Mouse (Mus musculus): ENCODE results near the gene Ube2g1.
"Not testable (repeated sequence)": the region's sequence is repeated elsewhere in the genome, so short reads cannot be mapped to it uniquely, and the experiment has no call there.

Gene Ube2g1

DNA sequence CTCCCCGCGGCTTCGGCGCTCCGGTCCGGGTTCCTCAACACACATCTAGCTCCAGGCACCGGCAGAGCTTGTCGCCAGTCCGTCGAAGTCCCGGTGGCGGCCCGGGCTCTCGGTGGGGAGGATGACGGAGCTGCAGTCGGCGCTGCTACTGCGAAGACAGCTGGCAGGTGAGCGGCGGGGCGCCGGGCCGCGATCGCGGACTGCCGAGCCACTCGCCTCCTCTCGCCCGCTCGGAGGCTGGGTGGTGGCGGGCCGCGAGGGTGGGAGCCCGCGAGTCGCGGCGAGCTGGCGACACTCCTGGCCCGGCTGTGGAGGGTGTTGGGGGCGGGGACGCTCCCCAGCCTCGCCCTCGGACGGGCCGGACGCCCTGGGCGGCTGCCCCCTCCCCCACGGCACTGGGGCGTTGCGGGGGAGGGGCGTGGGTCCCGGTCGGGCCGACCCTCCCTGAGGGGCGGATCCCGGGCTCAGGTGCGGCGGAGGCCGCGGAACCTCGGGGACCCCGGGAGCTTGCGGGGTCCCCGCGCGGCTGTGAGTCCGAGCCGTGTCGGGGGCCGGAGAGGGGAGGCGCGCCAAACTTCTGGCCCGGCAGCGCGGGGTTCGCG is 487 bp downstream of the Ube2g1 start:
- peak; percentile 81 for DNase-seq (ENCODE audit: low spot score)

DNA sequence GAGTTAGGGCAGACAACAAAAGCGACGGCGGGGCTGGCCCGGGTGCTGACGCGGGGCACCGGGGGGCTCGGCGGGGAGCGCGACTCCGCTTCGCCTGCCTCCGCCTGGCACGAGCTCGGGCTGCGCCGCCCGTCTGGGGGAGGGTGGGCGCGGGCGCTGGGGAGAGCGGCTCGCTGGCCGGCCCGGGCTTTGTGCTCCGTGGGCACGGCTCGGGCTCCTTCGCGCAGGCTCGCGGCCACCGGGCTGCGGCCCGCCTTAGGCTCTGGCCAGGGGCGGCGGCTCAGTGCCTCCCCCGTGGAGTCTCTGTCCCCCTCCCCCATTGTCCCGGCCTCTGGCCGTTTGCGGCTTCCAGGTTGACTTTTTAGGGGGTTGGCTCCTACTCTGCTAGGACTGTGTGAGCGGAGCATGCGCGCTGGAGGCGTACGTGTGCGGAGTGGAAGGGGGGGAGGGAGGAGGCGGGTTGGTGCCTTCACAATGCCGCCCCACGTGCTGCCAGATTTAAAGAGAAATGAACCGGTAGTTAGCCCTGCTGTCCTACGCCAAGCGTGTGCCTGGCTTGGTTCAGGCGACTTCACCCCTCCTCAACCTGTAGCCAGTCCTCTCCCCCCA is 1.1 kb downstream of the Ube2g1 start:
- peak; percentile 82 for DNase-seq (ENCODE audit: low spot score)

DNA sequence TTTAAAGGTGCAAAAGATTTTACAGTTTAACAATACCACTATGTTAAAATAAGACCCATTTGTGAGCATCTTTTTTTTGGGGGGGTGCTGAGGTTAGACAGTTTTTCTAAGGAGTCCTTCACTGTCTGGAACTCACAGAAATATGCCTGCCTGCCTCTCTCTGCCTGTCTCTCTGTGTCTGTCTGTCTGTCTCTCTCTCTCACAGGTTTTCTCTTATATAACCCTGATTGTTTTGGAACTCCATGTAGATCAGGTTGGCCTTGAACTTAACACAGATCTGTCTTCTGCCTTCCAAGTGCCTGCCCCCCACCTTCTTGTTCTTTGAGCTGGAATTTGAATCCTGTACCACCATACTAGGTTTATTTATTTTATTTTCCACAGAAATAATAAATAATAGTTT is 2.2 kb downstream of the Ube2g1 start:
- DNase-seq (ENCODE audit: low spot score): no peak

DNA sequence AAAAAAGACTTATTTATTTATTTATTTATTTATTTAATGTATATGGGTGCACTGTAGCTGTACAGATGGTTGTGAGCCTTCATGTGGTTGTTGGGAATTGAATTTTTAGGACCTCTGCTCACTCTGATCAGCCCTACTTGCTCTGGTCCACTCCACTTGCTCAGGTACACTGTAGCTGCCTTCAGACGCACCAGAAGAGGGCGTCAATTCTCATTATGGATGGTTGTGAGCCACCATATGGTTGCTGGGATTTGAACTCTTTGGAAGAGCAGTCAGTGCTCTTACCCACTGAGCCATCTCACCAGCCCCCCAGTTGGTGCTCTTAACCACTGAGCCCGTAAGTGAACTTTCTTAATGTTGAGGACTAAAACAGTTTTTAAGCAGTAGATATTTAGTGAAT is 7.3 kb downstream of the Ube2g1 start:
- not testable (repeated sequence) for DNase-seq (ENCODE audit: low spot score)

DNA sequence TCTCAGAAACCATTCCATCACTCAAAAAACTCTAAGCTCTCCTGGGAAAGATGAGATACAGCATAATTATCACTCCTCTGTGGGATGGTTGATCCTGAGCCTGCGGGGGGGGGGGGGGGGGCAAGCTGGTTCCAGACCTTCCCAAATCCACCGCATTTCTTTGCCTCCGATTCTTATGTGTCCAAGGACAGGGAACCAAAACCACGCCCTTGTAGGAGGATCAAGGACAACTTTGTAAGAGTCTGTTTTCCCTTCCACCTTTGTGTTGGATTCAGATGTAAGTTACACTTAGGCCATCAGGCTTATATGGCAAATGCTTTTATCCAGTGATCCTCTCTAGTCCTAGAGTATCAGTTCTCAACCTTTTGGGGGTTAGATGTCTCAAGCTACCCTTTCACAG is 8.8 kb downstream of the Ube2g1 start:
- DNase-seq (ENCODE audit: low spot score): no peak

DNA sequence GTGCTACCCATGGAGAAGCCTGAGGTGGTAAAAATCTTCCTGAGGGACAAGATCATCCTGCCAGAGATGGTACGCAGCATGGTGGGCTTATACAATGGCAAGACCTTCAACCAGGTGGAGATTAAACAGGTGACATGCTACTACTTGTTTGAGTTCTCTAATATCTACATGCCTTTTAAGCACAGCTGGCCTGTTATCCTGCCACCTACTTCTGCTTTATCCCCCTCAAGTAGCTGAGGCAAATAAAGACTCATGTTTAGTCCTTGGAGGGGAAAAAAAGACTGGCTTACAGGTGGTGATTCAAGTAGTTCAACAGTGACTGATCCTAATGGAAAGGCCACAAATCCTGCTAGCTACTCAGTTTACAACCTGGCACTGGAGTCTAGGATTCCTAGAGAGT is 11.4 kb downstream of the Ube2g1 start:
- DNase-seq (ENCODE audit: low spot score): no peak

DNA sequence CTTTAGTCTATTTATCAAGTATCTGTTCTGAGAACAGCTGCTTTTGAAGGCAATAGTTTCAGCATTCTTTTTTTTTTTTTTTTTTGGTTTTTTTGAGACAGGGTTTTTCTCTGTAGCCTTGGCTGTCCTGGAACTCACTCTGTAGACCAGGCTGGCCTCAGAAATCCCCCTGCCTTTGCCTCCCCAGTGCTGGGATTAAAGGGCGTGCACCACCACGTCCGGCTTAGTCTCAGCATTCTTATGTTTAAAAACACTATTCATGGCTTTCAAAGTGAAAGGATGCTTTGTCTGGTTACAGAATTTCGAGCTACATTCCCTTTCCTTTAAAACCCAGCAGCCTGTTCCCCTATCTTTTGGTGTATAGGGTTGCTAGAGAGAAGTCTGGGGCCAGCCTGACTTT is 35.6 kb downstream of the Ube2g1 start:
- DNase-seq (ENCODE audit: low spot score): no peak

DNA sequence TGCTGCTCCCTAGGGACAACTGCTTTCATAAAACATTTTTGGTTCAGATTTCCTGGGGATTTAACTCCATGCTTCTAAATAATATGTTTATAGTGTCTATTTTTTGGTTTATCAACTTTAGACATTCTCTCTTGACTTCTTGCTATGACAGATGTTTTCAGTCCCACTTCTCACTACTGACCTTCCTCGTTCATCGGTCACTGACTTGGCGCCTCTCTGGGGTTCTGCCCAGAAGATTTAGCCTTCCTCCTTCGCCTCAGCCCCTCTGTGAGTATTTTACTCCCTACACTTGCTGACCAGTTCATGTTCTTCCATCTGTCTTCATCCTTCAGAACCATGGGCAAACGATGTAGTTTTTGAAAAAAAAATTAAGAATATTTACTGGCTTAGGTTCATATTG is 38.3 kb downstream of the Ube2g1 start:
- no peak for DNase-seq (ENCODE audit: low spot score)

DNA sequence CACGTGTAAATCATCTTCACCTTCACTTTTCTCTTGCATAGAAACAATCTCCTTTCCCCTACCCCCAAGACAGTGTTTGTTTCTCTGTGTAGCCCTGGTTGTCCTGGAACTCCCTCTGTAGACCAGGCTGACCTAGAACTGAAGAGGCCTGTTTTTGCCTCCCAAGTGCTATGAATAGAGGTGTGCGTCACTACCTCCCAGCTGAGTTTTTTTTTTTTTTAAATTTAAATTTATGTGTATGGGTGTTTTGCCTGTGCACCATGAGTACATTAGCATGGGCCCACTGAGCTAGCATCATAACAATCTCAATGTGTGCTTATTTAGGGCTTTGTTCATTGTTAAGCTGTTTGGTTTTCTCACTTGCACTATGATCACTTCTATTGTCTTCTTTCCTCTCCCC is 43.3 kb downstream of the Ube2g1 start:
- DNase-seq (ENCODE audit: low spot score): no peak

DNA sequence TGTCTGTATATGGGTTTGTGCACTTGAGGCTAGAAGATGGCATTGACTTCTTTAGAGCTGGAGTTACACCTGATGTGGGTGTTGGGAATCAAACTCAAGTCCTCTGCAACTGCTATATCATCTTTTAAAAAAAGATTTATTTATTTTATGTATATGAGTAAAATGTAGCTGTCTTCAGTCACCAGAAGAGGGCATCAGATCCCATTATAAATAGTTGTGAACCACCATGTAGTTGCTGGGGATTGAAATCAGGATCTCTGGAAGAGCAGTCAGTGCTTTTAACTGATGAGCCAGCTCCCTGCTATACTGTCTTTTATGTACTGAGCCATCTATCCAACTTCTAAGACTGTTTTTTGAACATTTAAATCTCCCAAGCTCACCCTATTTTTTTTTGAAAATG is 52.8 kb downstream of the Ube2g1 start:
- DNase-seq (ENCODE audit: low spot score): no peak

DNA sequence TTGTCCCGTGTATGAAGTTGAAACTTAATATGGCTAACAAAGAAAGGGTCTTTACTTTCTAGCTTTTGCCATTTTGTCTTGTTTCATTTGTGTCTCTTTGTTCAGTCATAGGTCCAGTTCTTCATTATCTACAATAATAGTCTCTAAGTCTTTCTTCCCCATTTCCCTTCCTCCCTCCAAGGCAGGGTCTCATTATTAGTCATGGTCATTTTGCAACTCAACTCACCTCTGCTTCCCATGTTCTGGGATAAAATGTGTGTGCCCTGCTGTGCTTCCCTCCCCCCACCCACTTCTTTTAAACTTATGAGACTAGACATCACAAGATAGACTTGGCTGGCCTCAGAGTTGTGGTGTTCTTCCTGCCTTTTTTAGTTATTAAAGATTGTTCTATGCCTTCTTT is 53.3 kb downstream of the Ube2g1 start:
- no peak for DNase-seq (ENCODE audit: low spot score)

DNA sequence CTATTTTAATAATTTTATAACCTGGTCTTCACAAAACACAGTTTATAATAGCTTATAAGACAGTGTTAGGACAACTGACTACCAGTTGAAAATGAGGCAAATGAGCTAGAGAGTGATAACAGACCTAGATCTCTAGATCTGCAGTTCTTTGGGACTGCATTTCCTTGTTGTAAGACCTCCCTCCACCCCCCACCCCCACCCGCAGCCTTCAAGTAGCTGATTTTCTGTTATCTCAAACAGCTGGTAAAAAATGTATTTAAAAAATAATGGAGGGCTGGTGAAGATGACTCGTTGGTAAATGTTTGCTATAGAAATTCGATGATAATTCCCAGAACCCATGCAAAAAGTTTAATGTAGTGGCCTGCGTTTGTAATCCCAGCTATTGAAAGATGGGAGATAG is 57.6 kb downstream of the Ube2g1 start:
- no peak for DNase-seq (ENCODE audit: low spot score)

DNA sequence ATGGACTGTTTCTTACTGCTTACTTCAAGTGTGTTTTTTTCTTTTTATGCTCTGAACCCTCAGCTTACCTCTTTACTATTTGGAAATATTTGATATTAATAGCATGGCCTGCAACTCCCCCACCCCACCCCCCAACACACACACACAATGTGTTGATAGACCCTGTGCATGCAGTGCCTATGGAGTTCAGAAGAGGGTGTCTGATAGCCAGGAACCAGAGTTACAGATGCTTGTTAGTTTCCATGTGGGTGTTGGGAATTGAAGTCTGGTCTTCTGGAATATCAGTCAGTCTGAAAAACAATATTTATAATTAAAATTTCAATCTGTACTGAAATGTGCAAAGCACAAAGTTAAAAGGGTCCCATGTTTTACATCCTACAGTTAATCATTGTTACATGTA is 63.6 kb downstream of the Ube2g1 start:
- no peak for DNase-seq (ENCODE audit: low spot score)

DNA sequence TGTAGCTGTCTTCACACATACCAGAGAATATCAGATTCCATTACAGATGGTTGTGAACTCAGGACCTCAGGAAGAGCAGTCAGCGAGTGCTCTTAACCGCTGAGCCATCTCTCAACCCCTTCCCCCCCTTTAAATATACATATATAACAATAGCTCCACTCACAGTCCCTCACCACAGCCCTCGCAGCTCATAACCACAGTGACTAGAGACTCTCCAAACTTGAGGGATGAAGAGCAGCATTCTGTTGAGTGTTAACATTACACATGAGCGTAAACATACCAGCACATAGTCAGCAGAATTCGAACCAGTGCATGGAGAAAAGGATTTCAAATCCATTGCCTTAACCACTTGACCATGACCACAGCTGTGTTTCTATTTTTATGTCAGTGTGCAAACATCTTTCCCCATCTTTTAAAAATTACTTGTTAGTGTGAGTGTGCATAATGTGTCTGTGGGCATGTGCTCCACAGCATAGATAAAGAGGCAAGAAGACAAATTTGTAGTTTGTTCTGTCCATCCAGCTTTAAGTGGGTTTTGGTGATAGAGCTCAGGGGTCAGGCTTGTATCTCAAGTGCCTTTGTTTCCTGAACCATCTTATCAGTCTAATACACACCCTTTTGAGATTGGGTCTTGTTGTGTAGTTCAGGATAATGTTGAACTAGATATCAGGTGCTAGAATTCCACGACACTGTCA is 64.4 kb downstream of the Ube2g1 start:
- DNase-seq (ENCODE audit: low spot score): no peak

DNA sequence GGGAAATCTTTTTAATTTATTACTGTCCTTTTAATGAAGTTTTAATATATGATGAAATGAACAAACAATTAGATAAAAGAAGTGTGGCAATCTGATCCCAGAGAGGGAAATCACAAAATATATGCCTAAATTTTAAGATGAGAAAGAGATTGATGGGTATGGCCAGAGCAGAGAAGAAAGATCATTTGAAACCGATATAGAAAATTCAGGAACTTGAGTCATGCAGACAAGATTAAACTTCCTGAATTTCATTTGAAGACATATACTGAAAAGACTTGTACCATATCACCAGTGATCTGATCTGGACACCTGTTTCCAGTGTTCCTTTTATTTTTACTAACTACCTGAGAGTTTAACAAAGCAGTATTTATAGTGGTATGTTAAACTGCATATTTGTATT is 65.4 kb downstream of the Ube2g1 start:
- no peak for DNase-seq (ENCODE audit: low spot score)

DNA sequence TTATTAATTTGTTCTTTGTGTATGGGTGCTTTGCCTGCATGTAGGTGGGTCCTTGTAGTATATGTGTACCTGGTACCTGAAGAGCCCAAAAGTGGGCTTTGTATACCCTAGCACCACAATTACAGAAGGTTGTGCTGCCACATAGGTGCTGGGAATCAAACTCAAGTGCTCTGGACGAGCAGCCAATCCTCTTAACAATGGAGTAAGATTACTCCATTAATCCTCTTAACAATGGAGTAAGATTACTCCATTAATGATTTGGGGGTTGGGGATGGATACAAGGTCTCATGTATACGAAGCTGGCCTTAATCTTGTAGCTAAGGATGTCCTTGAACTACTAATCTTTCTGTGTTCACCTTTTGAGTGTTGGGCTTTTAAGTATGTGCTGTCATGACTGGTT is 68.2 kb downstream of the Ube2g1 start:
- no peak for DNase-seq (ENCODE audit: low spot score)

DNA sequence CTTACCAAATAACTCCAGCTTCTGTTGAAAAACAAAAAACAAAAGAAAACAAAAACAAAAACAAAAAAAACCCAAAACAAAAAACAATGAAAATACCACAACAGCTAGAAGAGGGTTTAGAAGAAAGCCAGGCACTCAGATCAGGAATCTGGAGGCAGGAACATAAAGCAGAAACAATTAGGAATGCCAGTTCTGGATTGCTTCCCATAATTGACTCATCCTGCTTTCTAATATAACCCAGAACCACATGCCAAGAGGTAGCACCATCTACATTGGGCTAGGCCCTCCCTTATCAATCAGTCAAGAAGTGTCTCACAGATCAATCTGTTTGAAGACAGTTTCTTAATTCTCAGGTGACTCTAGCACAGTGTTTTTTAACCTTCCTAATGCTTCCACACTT is 73.6 kb downstream of the Ube2g1 start:
- DNase-seq (ENCODE audit: low spot score): no peak

DNA sequence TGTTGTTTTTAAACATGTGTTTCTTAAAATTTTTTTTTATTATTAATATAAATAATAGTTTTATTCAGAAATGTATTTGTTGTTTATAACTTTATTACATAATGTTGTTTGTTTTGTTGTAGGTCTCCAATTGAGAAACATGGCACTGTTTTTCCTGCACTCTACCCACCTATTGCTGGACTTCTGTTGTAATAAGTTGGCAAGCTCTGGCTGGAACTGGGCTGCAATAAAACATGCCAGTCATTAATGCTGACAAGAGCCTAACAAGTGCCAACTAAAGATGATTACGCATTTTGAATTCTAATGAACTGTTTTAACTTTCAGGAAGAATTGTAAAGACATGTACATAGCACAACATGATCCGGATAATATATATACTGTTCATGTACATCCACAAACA is 76.3 kb downstream of the Ube2g1 start:
- DNase-seq (ENCODE audit: low spot score): no peak

DNA sequence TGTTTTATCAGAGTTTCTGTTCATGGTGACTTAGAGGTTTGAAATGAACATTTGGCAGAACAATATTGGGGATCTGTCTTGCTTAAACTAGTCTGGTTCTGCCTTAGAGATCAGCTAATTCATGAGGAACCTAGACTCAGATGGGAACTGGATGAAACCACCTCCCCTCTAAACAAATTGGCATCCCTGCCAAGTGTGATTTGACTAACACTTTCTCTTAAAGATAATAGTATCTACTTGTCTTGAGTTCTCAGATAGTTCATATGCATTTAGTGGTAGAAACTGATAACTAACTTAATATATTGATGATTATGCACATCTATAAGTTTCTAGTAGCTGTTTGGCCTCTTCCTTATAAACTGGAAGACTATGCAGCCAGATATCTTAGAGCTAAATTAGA is 79.6 kb downstream of the Ube2g1 start:
- no peak for DNase-seq (ENCODE audit: low spot score)

DNA sequence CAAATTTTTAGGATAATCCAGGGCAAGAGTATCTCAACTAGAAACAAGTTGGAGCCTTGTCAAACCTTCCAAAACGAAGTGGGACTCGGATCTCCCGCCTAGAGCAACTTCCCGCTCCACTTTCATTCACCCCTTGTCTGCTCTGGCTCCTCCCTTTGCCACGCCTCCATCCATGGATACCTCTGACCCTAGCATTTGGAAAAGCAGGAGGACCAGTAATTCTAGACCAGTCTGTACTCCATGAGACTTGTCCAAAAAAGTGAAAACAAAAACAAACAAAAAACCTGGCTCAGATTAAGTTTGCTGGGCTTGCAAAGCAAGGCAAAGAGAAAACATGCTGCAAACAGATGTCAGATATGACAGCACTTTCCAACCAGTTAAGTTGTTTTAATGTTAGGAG is 81.2 kb downstream of the Ube2g1 start:
- no peak for DNase-seq (ENCODE audit: low spot score)

DNA sequence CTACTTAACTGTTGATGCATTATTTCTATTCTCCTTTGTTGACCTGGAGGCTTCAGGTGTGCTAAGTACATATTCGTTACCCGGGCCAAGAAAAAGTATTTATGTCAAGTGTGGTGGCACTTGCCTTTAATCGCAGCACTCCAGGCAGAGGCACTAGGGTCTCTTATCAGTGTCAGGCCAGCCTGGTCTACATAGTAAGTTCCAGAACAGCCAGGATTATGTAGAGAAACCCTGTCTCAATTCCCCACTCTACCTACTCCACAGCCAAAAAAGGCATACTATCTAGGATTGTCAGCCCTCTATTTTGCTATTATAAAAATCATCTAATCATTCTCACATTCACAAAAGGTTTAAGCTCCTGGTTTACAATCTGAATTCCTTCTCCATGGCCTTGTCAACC is 82.0 kb downstream of the Ube2g1 start:
- no peak for DNase-seq (ENCODE audit: low spot score)

DNA sequence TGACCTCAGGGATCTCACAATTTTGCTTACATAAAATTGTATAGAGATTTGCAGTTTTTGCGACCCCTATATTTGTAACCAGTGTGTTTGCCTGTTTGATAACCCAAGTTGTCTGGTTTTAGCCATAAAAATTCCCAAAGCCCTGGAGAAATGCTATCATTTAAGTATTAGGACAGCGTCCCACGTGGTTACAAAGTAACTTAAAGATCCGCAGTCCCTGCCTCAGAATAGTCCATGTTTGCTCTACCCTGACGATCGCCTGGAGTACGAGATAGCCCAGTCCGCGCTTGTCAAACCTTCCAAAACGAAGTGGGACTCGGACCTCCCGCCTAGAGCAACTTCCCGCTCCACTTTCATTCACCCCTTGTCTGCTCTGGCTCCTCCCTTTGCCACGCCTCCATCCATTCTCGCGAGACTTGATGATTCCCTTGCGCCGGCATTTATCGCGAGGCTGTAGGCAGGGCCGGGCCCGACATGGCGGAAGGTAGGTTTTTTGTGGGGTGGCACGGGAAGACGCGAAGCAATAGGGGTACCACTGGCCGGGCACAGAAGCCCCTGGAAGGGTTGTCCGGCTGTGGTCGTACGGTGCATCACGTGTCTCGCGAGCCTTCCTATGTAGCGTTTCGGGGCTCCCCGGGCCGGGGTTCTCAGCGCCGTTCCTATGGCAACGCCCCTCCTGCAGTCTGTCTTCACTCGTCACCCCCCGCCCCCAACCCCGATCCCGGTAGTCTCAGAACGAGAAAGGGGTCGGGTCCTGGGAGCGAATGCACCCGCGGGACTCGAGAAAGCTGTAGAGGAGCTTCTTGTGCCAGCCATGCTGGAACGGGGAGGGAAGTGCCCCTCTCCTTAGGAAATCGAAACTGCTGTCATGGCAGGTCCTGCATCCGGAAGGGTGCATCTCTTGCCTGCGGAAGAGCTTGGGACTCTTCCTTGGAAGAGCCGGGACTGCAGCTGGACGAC is 82.7 kb downstream of the Ube2g1 start, which contains the start of gene Ankfy1:
Gene Ankfy1, plus strand, starts transcription at position 456 of the 960 bp plus-strand sequence.
- peak; percentile 98 for DNase-seq (ENCODE audit: low spot score)

DNA sequence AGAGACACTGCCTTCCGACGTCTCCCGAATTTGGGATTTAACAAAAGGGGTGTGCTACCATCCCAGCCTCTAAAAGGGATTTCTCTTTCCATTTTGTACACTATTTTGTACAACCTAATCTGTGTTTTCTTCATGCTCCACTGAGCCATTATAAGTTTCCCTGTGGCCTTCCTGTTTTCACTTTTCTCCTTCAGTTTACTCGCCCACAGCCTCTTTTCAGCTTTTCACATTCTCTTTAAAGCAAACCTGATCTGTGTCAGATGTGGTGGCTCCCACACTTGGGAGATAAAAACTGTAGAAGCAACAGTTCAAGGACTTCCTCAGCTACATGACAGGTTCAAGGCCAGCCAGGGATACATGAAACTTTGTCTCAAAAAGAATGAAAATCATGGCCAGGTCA is 85.3 kb downstream of the Ube2g1 start:
- no peak for DNase-seq (ENCODE audit: low spot score)
